Mouse (Mus musculus) T-helper 17 cell (primary cell): ENCODE data around the gene Apbb2.

Source experiments
- in situ Hi-C, 2 experiments: fragments of 300-600 bp; cut with MboI, MseI; formaldehyde crosslinking; loops; 1 replicate in 1 of 2; 2 replicates in 1 of 2; pipeline ENCODE4 v1.15.1; 2025; ENCODE audit warnings: high pct_unique_total_duplicates in 2 of 2

Gene Apbb2

GRCm38 (mm10) chr5:66618597-66618996, at the start of gene Apbb2:
TSS of gene Apbb2 (minus strand) at chr5:66618784.
- in situ Hi-C loops, result loop anchor here (5.0 to 10.0 kb wide), 2 partner anchors 196 to 1284 kb away; partner anchors contain the start of gene Rfc1 (in 1 of the 2)

GRCm38 (mm10) chr5:66654220-66654619, 35.6 kb upstream of the Apbb2 start:
- in situ Hi-C loops, result no loop called here

- in situ Hi-C loops, result no loop called here
Observed at GRCm38 (mm10) chr5:66647504-66647903, 28.9 kb upstream of the Apbb2 start.

GRCm38 (mm10) chr5:66643260-66643659, 24.7 kb upstream of the Apbb2 start:
- in situ Hi-C loops, result no loop called here

- in situ Hi-C loops, result no loop called here
Observed at GRCm38 (mm10) chr5:66642156-66642555, 23.6 kb upstream of the Apbb2 start.

- in situ Hi-C loops, result no loop called here
Observed at GRCm38 (mm10) chr5:66635459-66636079, 17.0 kb upstream of the Apbb2 start.

- in situ Hi-C loops, result no loop called here
Observed at GRCm38 (mm10) chr5:66627805-66628204, 9.2 kb upstream of the Apbb2 start.

- in situ Hi-C loops, result no loop called here
Observed at GRCm38 (mm10) chr5:66620191-66620625, 1.6 kb upstream of the Apbb2 start.

- in situ Hi-C loops, result loop anchor here (5.0 to 10.0 kb wide), 2 partner anchors 197 to 1285 kb away; partner anchors contain the start of gene Rfc1 (in 1 of the 2)
Observed at GRCm38 (mm10) chr5:66619675-66620074, 1.1 kb upstream of the Apbb2 start.

GRCm38 (mm10) chr5:66619195-66619594, 611 bp upstream of the Apbb2 start:
- in situ Hi-C loops, result loop anchor here (5.0 to 10.0 kb wide), 2 partner anchors 197 to 1284 kb away; partner anchors contain the start of gene Rfc1 (in 1 of the 2)

- in situ Hi-C loops, result loop anchor here (5.0 to 10.0 kb wide), 2 partner anchors 196 to 1283 kb away; partner anchors contain the start of gene Rfc1 (in 1 of the 2)
Observed at GRCm38 (mm10) chr5:66617921-66618460, 593 bp downstream of the Apbb2 start.

- in situ Hi-C loops, result loop anchor here (5.0 to 10.0 kb wide), 2 partner anchors 193 to 1280 kb away; partner anchors contain the start of gene Rfc1 (in 1 of the 2)
Observed at GRCm38 (mm10) chr5:66614940-66615339, 3.6 kb downstream of the Apbb2 start.

- in situ Hi-C loops, result loop anchor here in 1 of 2 experiments (10.0 kb wide), 1 partner anchor 1279 kb away; the partner anchor contains the start of gene Rfc1
Observed at GRCm38 (mm10) chr5:66613725-66614124, 4.9 kb downstream of the Apbb2 start.

- in situ Hi-C loops, result loop anchor here in 1 of 2 experiments (10.0 kb wide), 1 partner anchor 1278 kb away; the partner anchor contains the start of gene Rfc1
Observed at GRCm38 (mm10) chr5:66612964-66613363, 5.6 kb downstream of the Apbb2 start.

- in situ Hi-C loops, result loop anchor here in 1 of 2 experiments (10.0 kb wide), 1 partner anchor 1277 kb away; the partner anchor contains the start of gene Rfc1
Observed at GRCm38 (mm10) chr5:66611851-66612250, 6.7 kb downstream of the Apbb2 start.

- in situ Hi-C loops, result loop anchor here in 1 of 2 experiments (10.0 kb wide), 1 partner anchor 1277 kb away; the partner anchor contains the start of gene Rfc1
Observed at GRCm38 (mm10) chr5:66611361-66611760, 7.2 kb downstream of the Apbb2 start.

GRCm38 (mm10) chr5:66610270-66610669, 8.3 kb downstream of the Apbb2 start:
- in situ Hi-C loops, result loop anchor here in 1 of 2 experiments (10.0 kb wide), 1 partner anchor 1275 kb away; the partner anchor contains the start of gene Rfc1

GRCm38 (mm10) chr5:66609306-66609705, 9.3 kb downstream of the Apbb2 start:
- in situ Hi-C loops, result no loop called here

- in situ Hi-C loops, result no loop called here
Observed at GRCm38 (mm10) chr5:66607801-66608200, 10.8 kb downstream of the Apbb2 start.

- in situ Hi-C loops, result no loop called here
Observed at GRCm38 (mm10) chr5:66607201-66607600, 11.4 kb downstream of the Apbb2 start.

- in situ Hi-C loops, result no loop called here
Observed at GRCm38 (mm10) chr5:66605636-66606035, 12.9 kb downstream of the Apbb2 start.

- in situ Hi-C loops, result no loop called here
Observed at GRCm38 (mm10) chr5:66604423-66604822, 14.2 kb downstream of the Apbb2 start.
